Mouse (Mus musculus) neutrophil, adult 5-6 weeks (primary cell): ENCODE results near the gene Faf2. TPM values are rescaled to one million over a fixed set of nuclear protein-coding genes. Genes with fewer than 3 reads are reported as not detected.

Experiments used
- ATAC-seq: fragments of 151-379, 151-347 bp; 2 replicates; pipeline ENCODE4 v1.8.0; 2017; ENCODE audit warnings: mild to moderate bottlenecking, moderate TSS enrichment; ENCODE audit not compliant: insufficient number of reproducible peaks, poor library complexity, low FRiP score, severe bottlenecking; ENCODE audit errors: extremely low read depth
- total RNA-seq: library from RNA; stranded (forward); fragments of 200-1000 nt; gene quantifications from 2 replicates; pipeline ENCODE4 v1.2.3, GENCODE M21; 2017

The Faf2 gene
- total RNA-seq: 52.1 and 64.1 TPM in 2 replicates

- peak; percentile 96 for ATAC-seq
These were observed at the start of gene Faf2 for GRCm38 (mm10) chr13:54621155-54621932. Gene Faf2, plus strand, starts transcription at chr13:54621784.

GRCm38 (mm10) chr13:54572621-54573020 lies 49.0 kb upstream of the Faf2 start:
- ATAC-seq: no peak

GRCm38 (mm10) chr13:54574854-54575481 lies 46.6 kb upstream of the Faf2 start, which contains the start of gene Arl10:
Gene Arl10, plus strand, starts transcription at chr13:54575015.
- ATAC-seq: peak; percentile 27; the same call in 1 of the 2 replicates

- no peak for ATAC-seq
These were observed 46.1 kb upstream of the Faf2 start for GRCm38 (mm10) chr13:54575489-54575888.

GRCm38 (mm10) chr13:54577652-54578507 lies 43.7 kb upstream of the Faf2 start:
- ATAC-seq: peak; percentile 50

GRCm38 (mm10) chr13:54581385-54581784 lies 40.2 kb upstream of the Faf2 start:
- no peak for ATAC-seq

GRCm38 (mm10) chr13:54582126-54582525 lies 39.5 kb upstream of the Faf2 start:
- ATAC-seq: no peak

GRCm38 (mm10) chr13:54582860-54583259 lies 38.7 kb upstream of the Faf2 start:
- no peak for ATAC-seq

- no peak for ATAC-seq
These were observed 35.8 kb upstream of the Faf2 start for GRCm38 (mm10) chr13:54585831-54586230.

GRCm38 (mm10) chr13:54589414-54589995 lies 32.1 kb upstream of the Faf2 start:
- no peak for ATAC-seq

GRCm38 (mm10) chr13:54589996-54590951 lies 31.3 kb upstream of the Faf2 start, which contains the start of the genes Nop16 and Higd2a:
Gene Nop16, minus strand, starts transcription at chr13:54590090.
Gene Higd2a, plus strand, starts transcription at chr13:54590207.
- peak; percentile 99 for ATAC-seq

- ATAC-seq: no peak
These were observed 29.7 kb upstream of the Faf2 start for GRCm38 (mm10) chr13:54591776-54592356.

GRCm38 (mm10) chr13:54593617-54594016 lies 28.0 kb upstream of the Faf2 start:
- no peak for ATAC-seq

GRCm38 (mm10) chr13:54596107-54596690 lies 25.4 kb upstream of the Faf2 start:
- no peak for ATAC-seq

- ATAC-seq: no peak
These were observed 24.7 kb upstream of the Faf2 start for GRCm38 (mm10) chr13:54596870-54597269.

GRCm38 (mm10) chr13:54598622-54599143 lies 22.9 kb upstream of the Faf2 start:
- no peak for ATAC-seq

GRCm38 (mm10) chr13:54602639-54603111 lies 18.9 kb upstream of the Faf2 start:
- no peak for ATAC-seq
